Mouse (Mus musculus) forebrain, embryonic 16.5 days (tissue): ENCODE results near the gene Tmem266. TPM values are rescaled to one million over a fixed set of nuclear protein-coding genes. Genes with fewer than 3 reads are reported as not detected.

Experiments
- ATAC-seq: fragments of 200-750 bp; cut with Nextera tagmentation; 2 replicates; pipeline ENCODE4 v1.8.0; 2017; ENCODE audit warnings: mild to moderate bottlenecking, moderate library complexity
- H3K27ac ChIP-seq: fragments of 300-500 bp; sonication (generic); 2 replicates; pipeline ENCODE4 v1.5.1; 2014; ENCODE audit warnings: low read length, control low read depth
- H3K27me3 ChIP-seq: fragments of 300-500 bp; sonication (generic); replicated peaks from 2 replicates; pipeline ENCODE4 v1.6.1; 2014; ENCODE audit warnings: low read length; ENCODE audit not compliant: control insufficient read depth, insufficient read depth
- H3K36me3 ChIP-seq: fragments of 300-500 bp; sonication (generic); 2 replicates; pipeline ENCODE4 v1.6.1; 2014; ENCODE audit not compliant: control insufficient read depth, insufficient read depth
- H3K4me1 ChIP-seq: fragments of 300-500 bp; sonication (generic); replicated peaks from 2 replicates; pipeline ENCODE4 v1.6.1; 2014; ENCODE audit warnings: low read length; ENCODE audit not compliant: control insufficient read depth, insufficient read depth
- H3K4me2 ChIP-seq: fragments of 300-500 bp; sonication (generic); 2 replicates; pipeline ENCODE4 v1.6.1; 2014; ENCODE audit warnings: mild to moderate bottlenecking, low read length, control low read depth
- H3K4me3 ChIP-seq: fragments of 300-500 bp; sonication (generic); replicated peaks from 2 replicates; pipeline ENCODE4 v1.5.1; 2014; ENCODE audit warnings: mild to moderate bottlenecking, low read length, control low read depth
- H3K9ac ChIP-seq: fragments of 300-500 bp; sonication (generic); replicated peaks from 2 replicates; pipeline ENCODE4 v1.6.1; 2014; ENCODE audit warnings: low read depth, low read length, control low read depth
- H3K9me3 ChIP-seq: fragments of 300-500 bp; sonication (generic); 2 replicates; pipeline ENCODE4 v1.6.1; 2016; ENCODE audit warnings: low read length; ENCODE audit not compliant: control insufficient read depth
- WGBS: fragments of 180-500 bp; shearing (Covaris S2); extraction: QIAGEN DNeasy Blood & Tissue Kit; methylation state at CpG from one replicate; pipeline ENCODE4 v1.1.7; 2014; 5-methylcytosine and 5-hydroxymethylcytosine counted together
- polyA plus RNA-seq: library from polyadenylated mRNA; unstranded; fragments of >200 nt; fragmentation: Nextera tagmentation; extraction: Ambion mirVana; gene quantifications from 2 replicates; pipeline ENCODE4 v1.2.1, GENCODE M21; 2015

Gene Tmem266
- polyA plus RNA-seq, 1 experiment from 2014 or later: 3.0 TPM

DNA sequence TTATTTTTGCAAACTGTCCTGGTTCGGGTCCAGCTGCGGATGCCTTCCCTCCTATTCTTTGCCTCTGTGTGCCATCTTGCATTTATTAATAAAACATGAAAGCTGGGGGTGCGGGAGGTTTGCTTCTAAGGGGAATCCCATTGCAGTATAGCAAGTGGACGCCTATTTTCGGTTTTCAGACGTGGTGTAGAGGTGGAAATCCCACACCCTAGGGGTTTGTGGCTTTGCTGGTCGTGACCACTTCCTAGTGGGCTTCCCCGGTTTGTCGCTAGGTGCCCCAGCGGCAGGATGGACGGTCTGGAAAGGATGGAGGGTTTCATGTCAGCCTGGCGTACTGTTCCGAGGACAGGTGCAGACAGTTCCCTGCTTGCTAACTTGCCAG, 512 bp downstream of the Tmem266 start:
- peaks cover 5% of the 10 kb centered on the region for H3K27me3 ChIP-seq
- ATAC-seq: peak; percentile 24
- no peaks in the 10 kb centered on the region for H3K36me3 ChIP-seq
- H3K4me3 ChIP-seq: peak overlapping the region; percentile 89
- WGBS: 1% methylated on average over 13 of the region's 13 CpGs
- H3K27ac ChIP-seq: peak overlapping the region; percentile 37; the same call in 1 of the 2 replicates
- H3K4me2 ChIP-seq: peak overlapping the region; percentile 72
- H3K9ac ChIP-seq: peak overlapping the region; percentile 92
- H3K9me3 ChIP-seq: no peaks in the 10 kb centered on the region
- H3K4me1 ChIP-seq: peaks cover 10% of the 10 kb centered on the region

DNA sequence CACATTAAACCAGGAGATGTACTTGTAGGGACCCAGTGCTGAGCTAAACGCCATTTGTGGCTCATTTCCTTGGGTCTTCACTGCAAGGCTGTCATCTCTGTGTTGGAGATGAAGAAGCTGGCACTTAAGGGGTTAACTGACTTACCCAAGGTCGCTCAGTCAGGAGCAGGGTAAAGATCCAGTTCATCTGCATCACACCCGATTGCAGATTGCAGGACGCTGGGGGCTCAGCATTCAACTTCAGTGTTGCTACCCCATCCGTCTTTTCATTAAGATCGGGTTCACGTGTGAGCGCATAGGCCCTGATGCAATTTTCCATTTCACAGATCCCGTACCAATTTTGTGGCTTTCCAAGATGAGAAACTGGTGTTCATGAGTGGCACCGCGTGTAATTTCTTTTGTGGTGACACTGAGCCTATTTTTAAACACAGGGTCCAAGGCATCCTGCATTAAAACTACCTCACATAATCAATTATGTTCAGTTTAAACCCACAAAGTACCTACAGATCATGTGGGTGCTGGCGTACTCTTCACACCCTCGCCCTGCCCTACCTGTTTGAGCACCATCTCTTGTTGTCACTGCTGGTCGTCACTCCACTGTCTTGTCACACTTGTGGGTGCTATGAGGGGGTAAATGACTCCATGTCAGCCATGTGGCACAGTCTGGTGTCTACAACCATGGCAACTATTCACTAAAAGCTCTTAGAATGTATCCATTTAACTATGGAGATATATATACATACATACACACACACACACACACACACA, 1.6 kb downstream of the Tmem266 start:
- no peak overlapping the region for H3K4me3 ChIP-seq
- no peak overlapping the region for H3K9ac ChIP-seq
- H3K27me3 ChIP-seq: peaks cover 5% of the 10 kb centered on the region
- H3K36me3 ChIP-seq: no peaks in the 10 kb centered on the region
- 25% methylated on average over 14 of the region's 14 CpGs for WGBS
- H3K27ac ChIP-seq: no peak overlapping the region
- H3K9me3 ChIP-seq: no peaks in the 10 kb centered on the region
- H3K4me2 ChIP-seq: no peak overlapping the region
- H3K4me1 ChIP-seq: peaks cover 14% of the 10 kb centered on the region
- no peak for ATAC-seq

DNA sequence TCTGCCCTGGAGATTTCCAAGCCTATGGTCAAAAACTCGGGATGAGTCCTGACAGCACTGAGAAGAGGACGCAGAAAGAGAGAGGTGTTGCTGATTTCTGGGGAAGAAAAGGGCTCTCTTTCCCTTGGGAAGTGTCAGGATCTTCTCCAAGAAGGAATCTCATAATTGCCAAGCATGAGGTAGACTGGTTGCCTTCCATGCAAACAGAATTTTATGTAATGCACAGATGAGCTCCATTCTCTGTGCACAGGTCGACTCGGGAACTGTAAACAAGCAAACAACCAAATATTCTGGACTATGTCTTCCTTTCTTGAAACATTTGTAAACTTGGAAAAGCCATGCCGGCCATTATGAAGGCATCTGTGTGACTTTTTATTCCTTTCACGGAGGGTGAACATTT, 2.7 kb downstream of the Tmem266 start:
- ATAC-seq: no peak
- Histone ChIP-seq H3K27ac (no peak overlapping the region), H3K4me2 (no peak overlapping the region), H3K27me3 (peaks cover 5% of the 10 kb centered on the region), H3K4me1 (peaks cover 14% of the 10 kb centered on the region), H3K9ac (no peak overlapping the region), H3K9me3 (no peaks in the 10 kb centered on the region), H3K4me3 (no peak overlapping the region), H3K36me3 (no peaks in the 10 kb centered on the region)
- WGBS: 84% methylated on average over 6 of the region's 6 CpGs

DNA sequence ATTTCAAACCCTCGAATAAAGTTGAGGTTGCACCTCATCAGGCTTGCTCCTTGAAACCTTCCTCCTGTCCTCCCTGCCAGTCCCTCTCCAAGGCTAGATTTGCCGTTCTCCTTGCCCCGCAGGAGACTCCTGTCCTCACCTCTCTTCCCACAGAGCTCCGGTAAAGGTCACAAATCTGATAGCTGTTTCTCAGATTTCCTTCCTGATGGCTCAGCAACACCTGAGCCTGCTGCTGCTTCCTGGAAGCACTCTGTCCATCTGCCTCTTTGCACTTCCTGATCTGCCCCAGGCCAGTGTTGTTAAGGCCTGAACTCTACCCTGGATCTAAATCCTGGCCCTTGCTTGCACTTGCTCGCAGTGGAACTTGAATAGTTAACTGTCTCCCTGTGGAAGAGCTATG, 5.8 kb downstream of the Tmem266 start:
- ATAC-seq: no peak
- H3K9ac ChIP-seq: no peak overlapping the region

DNA sequence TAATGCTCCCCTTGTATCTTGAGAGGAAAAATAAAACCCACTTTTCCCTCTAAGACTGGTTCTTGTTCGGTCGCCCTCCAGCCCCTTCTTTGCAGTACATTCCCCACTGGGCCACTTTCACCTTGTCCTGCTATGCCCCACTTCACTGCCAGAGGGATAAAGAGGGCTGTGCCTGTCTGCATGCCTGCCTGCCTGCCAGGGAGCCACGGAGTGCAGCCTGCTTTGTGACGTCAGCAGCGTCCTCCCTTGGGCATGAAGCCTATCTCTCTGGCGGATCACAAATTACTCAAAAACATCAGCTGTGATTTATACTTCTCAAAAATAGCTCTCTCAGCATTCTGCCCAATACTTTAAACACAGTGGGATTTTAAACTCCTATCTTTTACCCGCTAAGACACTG, 6.2 kb downstream of the Tmem266 start:
- Histone ChIP-seq H3K27ac (no peak overlapping the region), H3K9ac (no peak overlapping the region), H3K27me3 (peaks cover 2% of the 10 kb centered on the region), H3K4me1 (peaks cover 5% of the 10 kb centered on the region), H3K4me2 (no peak overlapping the region), H3K4me3 (no peak overlapping the region), H3K36me3 (no peaks in the 10 kb centered on the region), H3K9me3 (no peaks in the 10 kb centered on the region)
- WGBS: 20% methylated on average over 7 of the region's 7 CpGs
- ATAC-seq: peak; percentile 76

More for the DNA sequence above, 5.8 kb downstream of the Tmem266 start:
- WGBS: 45% methylated on average over 5 of the region's 5 CpGs
- H3K36me3 ChIP-seq: no peaks in the 10 kb centered on the region
- H3K4me2 ChIP-seq: no peak overlapping the region
- H3K27me3 ChIP-seq: peaks cover 3% of the 10 kb centered on the region
- peaks cover 8% of the 10 kb centered on the region for H3K4me1 ChIP-seq
- no peak overlapping the region for H3K4me3 ChIP-seq
- H3K27ac ChIP-seq: no peak overlapping the region
- no peaks in the 10 kb centered on the region for H3K9me3 ChIP-seq

DNA sequence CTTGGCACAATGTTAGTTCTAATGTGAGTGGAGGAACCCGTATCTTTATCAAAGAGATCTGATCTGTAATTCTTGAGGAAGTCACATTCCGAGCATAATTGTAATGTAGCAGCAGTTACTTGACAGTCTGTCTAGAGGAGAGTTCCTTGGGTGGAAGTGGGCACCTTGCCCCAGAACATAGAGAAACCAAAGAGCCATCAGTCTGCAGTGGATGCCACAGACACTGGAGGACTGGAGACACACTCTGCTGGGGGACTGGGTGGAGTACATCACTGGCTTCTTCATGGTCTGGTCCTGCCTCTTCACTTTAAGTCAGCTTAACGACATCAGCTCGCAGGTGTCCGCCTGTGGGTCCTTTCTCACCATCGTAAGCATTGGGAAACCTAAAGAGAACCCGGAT, 17.5 kb downstream of the Tmem266 start:
- WGBS: 84% methylated on average over 7 of the region's 7 CpGs
- Histone ChIP-seq H3K36me3 (no peaks in the 10 kb centered on the region), H3K27me3 (no peaks in the 10 kb centered on the region), H3K4me1 (no peaks in the 10 kb centered on the region), H3K4me3 (no peak overlapping the region), H3K27ac (no peak overlapping the region), H3K9me3 (no peaks in the 10 kb centered on the region), H3K4me2 (no peak overlapping the region), H3K9ac (no peak overlapping the region)
- ATAC-seq: no peak

DNA sequence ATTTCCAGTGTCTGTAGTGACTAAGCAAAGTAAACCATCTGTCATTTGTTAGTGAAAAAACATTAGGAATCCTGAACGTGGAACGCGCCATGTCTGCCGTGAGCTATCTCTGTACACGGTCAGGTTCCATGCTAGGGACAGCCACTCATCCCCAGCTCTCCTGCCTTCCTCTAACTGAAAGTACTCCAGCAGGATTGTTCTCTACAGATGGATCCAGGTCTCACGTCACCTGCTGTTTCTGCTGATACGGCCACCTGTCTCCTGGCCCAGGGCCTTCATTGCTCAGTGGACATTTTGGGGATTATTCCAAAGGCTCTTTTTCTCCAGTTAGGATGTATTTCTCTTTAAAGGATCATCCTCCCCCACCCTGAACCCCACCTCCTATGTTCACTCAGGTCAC, 18.6 kb downstream of the Tmem266 start:
- no peaks in the 10 kb centered on the region for H3K36me3 ChIP-seq
- no peak overlapping the region for H3K4me2 ChIP-seq
- H3K9ac ChIP-seq: no peak overlapping the region
- no peak overlapping the region for H3K4me3 ChIP-seq
- H3K9me3 ChIP-seq: no peaks in the 10 kb centered on the region
- ATAC-seq: no peak
- H3K4me1 ChIP-seq: no peaks in the 10 kb centered on the region
- 89% methylated on average over 7 of the region's 7 CpGs for WGBS
- no peak overlapping the region for H3K27ac ChIP-seq
- no peaks in the 10 kb centered on the region for H3K27me3 ChIP-seq

DNA sequence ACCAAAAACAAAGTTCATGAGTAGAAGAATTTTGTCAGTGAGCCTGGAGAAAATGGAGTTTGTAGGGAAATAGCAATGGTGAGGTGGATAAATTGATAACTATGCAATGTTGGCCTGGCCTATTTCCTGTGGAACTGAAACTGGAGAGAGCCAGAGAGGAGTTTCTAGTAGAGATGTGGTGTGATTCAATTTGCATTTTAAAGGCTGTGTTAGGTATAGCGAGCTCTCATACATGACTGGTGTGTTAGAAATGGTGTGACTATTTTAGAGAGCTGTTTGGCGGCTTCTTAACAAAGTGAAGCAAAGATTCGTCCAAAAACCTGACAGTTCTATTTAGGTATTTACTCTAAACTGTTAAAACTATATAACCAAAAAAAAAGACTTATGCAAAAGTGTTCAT, 22.0 kb downstream of the Tmem266 start:
- H3K4me1 ChIP-seq: no peaks in the 10 kb centered on the region
- no peak overlapping the region for H3K4me3 ChIP-seq
- no peaks in the 10 kb centered on the region for H3K36me3 ChIP-seq
- no peak overlapping the region for H3K27ac ChIP-seq
- H3K27me3 ChIP-seq: no peaks in the 10 kb centered on the region
- 66% methylated on average over 3 of the region's 3 CpGs for WGBS
- H3K9ac ChIP-seq: no peak overlapping the region
- ATAC-seq: no peak
- H3K4me2 ChIP-seq: no peak overlapping the region
- no peaks in the 10 kb centered on the region for H3K9me3 ChIP-seq

DNA sequence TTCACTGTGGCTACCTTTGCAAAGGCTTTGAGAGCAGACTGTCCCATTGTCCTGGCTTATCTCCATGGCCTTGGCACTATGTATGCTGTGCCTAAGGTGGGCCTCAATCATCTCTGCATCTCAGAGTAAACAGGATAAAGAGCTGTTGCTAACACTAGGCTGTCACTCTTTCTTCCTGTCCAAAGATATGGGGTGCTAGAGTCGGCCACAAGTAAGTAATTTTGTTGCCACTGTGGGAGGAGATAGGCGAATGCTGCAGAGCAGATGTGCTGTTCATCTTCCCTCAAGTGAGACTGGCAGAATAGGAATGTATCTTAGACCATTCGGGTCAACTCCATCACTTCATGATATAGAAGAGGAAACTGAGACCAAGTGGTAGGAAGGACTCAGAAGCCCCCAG, 28.0 kb downstream of the Tmem266 start:
- Histone ChIP-seq H3K27me3 (no peaks in the 10 kb centered on the region), H3K4me1 (peaks cover 4% of the 10 kb centered on the region; the same call in 1 of the 2 replicates), H3K27ac (no peak overlapping the region), H3K36me3 (no peaks in the 10 kb centered on the region), H3K9me3 (no peaks in the 10 kb centered on the region), H3K4me3 (no peak overlapping the region), H3K9ac (no peak overlapping the region), H3K4me2 (no peak overlapping the region)
- 86% methylated on average over 3 of the region's 3 CpGs for WGBS
- ATAC-seq: no peak
